ENCODE assay signal across 15 mouse cellular contexts in genomic region chr4:81926662-81927141, GRCm38 (mm10).
DNase-seq lines count a peak whose midpoint lies in the region; ATAC-seq and TF ChIP-seq lines count a peak whose summit lies in the region.
"Had no signal": no experiment of that assay in that cellular context is flagged by ENCODE, and none has a peak within 500 bp of the region (broad histone marks: within the 10 kb centered on the region; RNA-seq: fewer than 3 reads in every experiment).

No protein-coding gene starts in this region.

- H3K4me1 ChIP-seq in heart, embryonic 10.5 days: peaks cover 16% of the 10 kb centered on the region
- 0 out of 2 replicates have a peak, but pooled peaks cover 2% of the 10 kb centered on the region for H3K4me1 ChIP-seq in midbrain, embryonic 16.5 days (ENCODE audit: control insufficient read depth, insufficient read depth, low read length)
- H3K4me1 ChIP-seq in midbrain, embryonic 13.5 days (replicated peaks): peaks cover 23% of the 10 kb centered on the region; the same call in 1 of the 2 replicates
- peaks cover 18% of the 10 kb centered on the region for H3K4me1 ChIP-seq in embryonic fibroblast, embryonic 13.5 days (ENCODE audit: control insufficient read depth, insufficient read depth, low read length)
- no peaks in the 10 kb centered on the region for H3K4me1 ChIP-seq in stomach, postnatal 0 days (replicated peaks; ENCODE audit: control insufficient read depth, insufficient read depth)

- no peak overlapping the region for H3K4me3 ChIP-seq in heart, embryonic 10.5 days
- no peak overlapping the region for H3K4me3 ChIP-seq in midbrain, embryonic 16.5 days (ENCODE audit: low read depth, low read length)
- no peak overlapping the region for H3K4me3 ChIP-seq in midbrain, embryonic 13.5 days (replicated peaks)
- H3K4me3 ChIP-seq in embryonic fibroblast, embryonic 13.5 days (ENCODE audit: insufficient read depth, low read length): no peak overlapping the region
- H3K4me3 ChIP-seq in stomach, postnatal 0 days (ENCODE audit: low read depth, low read length): no peak overlapping the region
- H3K4me3 ChIP-seq: heart, embryonic 12.5 days; limb, embryonic 12.5 days had no signal

- no peak overlapping the region for H3K9ac ChIP-seq in midbrain, embryonic 16.5 days (ENCODE audit: low read depth, low read length)
- H3K9ac ChIP-seq in midbrain, embryonic 13.5 days (replicated peaks): no peak overlapping the region
- no peak overlapping the region for H3K9ac ChIP-seq in stomach, postnatal 0 days (ENCODE audit: low read length)
- H3K9ac ChIP-seq: heart, embryonic 12.5 days; limb, embryonic 12.5 days had no signal

- H3K4me2 ChIP-seq in midbrain, embryonic 16.5 days (ENCODE audit: low read length): no peak overlapping the region
- H3K4me2 ChIP-seq in midbrain, embryonic 13.5 days (replicated peaks): no peak overlapping the region
- H3K4me2 ChIP-seq in stomach, postnatal 0 days (replicated peaks; ENCODE audit: low read depth): no peak overlapping the region
- H3K4me2 ChIP-seq: heart, embryonic 12.5 days; limb, embryonic 12.5 days had no signal

- WGBS in heart, embryonic 10.5 days: 65% methylated on average over 6 of the region's 6 CpGs
- WGBS in midbrain, embryonic 16.5 days: 44% methylated on average over 6 of the region's 6 CpGs
- 51% methylated on average over 6 of the region's 6 CpGs for WGBS in midbrain, embryonic 13.5 days
- WGBS in stomach, postnatal 0 days: 35% methylated on average over 6 of the region's 6 CpGs

- peak; percentile 42; the same call in 1 of the 2 replicates for ATAC-seq in midbrain, embryonic 16.5 days
- ATAC-seq in midbrain, embryonic 13.5 days: no peak
- 0 out of 2 replicates have a peak, but pooled peaks have one; percentile 18 for ATAC-seq in stomach, postnatal 0 days (ENCODE audit: low FRiP score, low TSS enrichment)
- ATAC-seq in CD4-positive, CD25-positive, alpha-beta regulatory T cell, adult 4 months: no peak

- no peak for TF ChIP-seq EP300 in stomach, postnatal 0 days (optimal IDR thresholded peaks at IDR 0.05)

- no peaks in the 10 kb centered on the region for H3K9me3 ChIP-seq in heart, embryonic 10.5 days
- H3K9me3 ChIP-seq in midbrain, embryonic 16.5 days (replicated peaks; ENCODE audit: control insufficient read depth, low read length, poor library complexity, severe bottlenecking): no peaks in the 10 kb centered on the region
- H3K9me3 ChIP-seq in midbrain, embryonic 13.5 days: no peaks in the 10 kb centered on the region
- no peaks in the 10 kb centered on the region for H3K9me3 ChIP-seq in stomach, postnatal 0 days (ENCODE audit: control insufficient read depth, low read length)
- H3K9me3 ChIP-seq: heart, embryonic 12.5 days; limb, embryonic 12.5 days had no signal

- no peak for DNase-seq in heart, embryonic 10.5 days (ENCODE audit: low spot score)
- DNase-seq in heart, adult 8-10 months (ENCODE audit: low spot score): no peak
- DNase-seq in stomach, postnatal 0 days (ENCODE audit: low spot score): no peak
- DNase-seq in right cerebral cortex, postnatal 14 days: no peak
- DNase-seq: cerebellum, adult 11-12 months; cerebellum, postnatal 36 days; gastrocnemius, postnatal 36 days; heart, postnatal 36 days; kidney, adult 2 months had no signal

- no peaks in the 10 kb centered on the region for H3K27me3 ChIP-seq in heart, embryonic 10.5 days (ENCODE audit: insufficient read depth, poor library complexity, severe bottlenecking)
- no peaks in the 10 kb centered on the region for H3K27me3 ChIP-seq in midbrain, embryonic 16.5 days (ENCODE audit: control insufficient read depth, insufficient read depth, low read depth, low read length)
- no peaks in the 10 kb centered on the region for H3K27me3 ChIP-seq in midbrain, embryonic 13.5 days
- no peaks in the 10 kb centered on the region for H3K27me3 ChIP-seq in stomach, postnatal 0 days (ENCODE audit: control insufficient read depth, insufficient read depth, low read length)
- H3K27me3 ChIP-seq: heart, embryonic 12.5 days; limb, embryonic 12.5 days had no signal

- TF ChIP-seq POLR2A in embryonic fibroblast, embryonic 13.5 days (IDR thresholded peaks at IDR 0.05; ENCODE audit: low read depth, low read length): no peak

- peak overlapping the region; percentile 32; the same call in 1 of the 2 replicates for H3K27ac ChIP-seq in heart, embryonic 10.5 days
- no peak overlapping the region for H3K27ac ChIP-seq in midbrain, embryonic 16.5 days (ENCODE audit: low read length)
- H3K27ac ChIP-seq in midbrain, embryonic 13.5 days: no peak overlapping the region
- H3K27ac ChIP-seq in embryonic fibroblast, embryonic 13.5 days (ENCODE audit: insufficient read depth, low read length): peak overlapping the region; percentile 60; the same call in 1 of the 2 replicates
- H3K27ac ChIP-seq in stomach, postnatal 0 days (replicated peaks): no peak overlapping the region

- no peak for TF ChIP-seq CTCF in embryonic fibroblast, embryonic 13.5 days (IDR thresholded peaks at IDR 0.05; ENCODE audit: borderline replicate concordance, insufficient read depth, low read length)
- TF ChIP-seq CTCF in stomach, postnatal 0 days (IDR thresholded peaks at IDR 0.05; ENCODE audit: low read depth): no peak

- no peaks in the 10 kb centered on the region for H3K36me3 ChIP-seq in heart, embryonic 10.5 days
- H3K36me3 ChIP-seq in midbrain, embryonic 16.5 days (ENCODE audit: control insufficient read depth, insufficient read depth, low read length): no peaks in the 10 kb centered on the region
- no peaks in the 10 kb centered on the region for H3K36me3 ChIP-seq in midbrain, embryonic 13.5 days
- H3K36me3 ChIP-seq in stomach, postnatal 0 days (ENCODE audit: control insufficient read depth, insufficient read depth, low read length): no peaks in the 10 kb centered on the region
- H3K36me3 ChIP-seq: heart, embryonic 12.5 days; limb, embryonic 12.5 days had no signal

Comparison
In these comparisons a context has a peak if more than half of its experiments do, and no peak if none do; other contexts are left out.
1. ATAC-seq: peak in midbrain, embryonic 16.5 days (single experiment) and stomach, postnatal 0 days (single experiment); none in midbrain, embryonic 13.5 days (single experiment) and CD4-positive, CD25-positive, alpha-beta regulatory T cell, adult 4 months (single experiment).
2. H3K27ac ChIP-seq: peak in heart, embryonic 10.5 days (single experiment) and embryonic fibroblast, embryonic 13.5 days (single experiment); none in midbrain, embryonic 16.5 days (single experiment), midbrain, embryonic 13.5 days (single experiment) and stomach, postnatal 0 days (single experiment).